Mouse (Mus musculus): Measurements from ENCODE around the gene Bphl. TPM values are rescaled to one million over a fixed set of nuclear protein-coding genes. Genes with fewer than 3 reads are reported as not detected.
"Not testable (repeated sequence)": the region's sequence is repeated elsewhere in the genome, so short reads cannot be mapped to it uniquely, and the experiment has no call there.

Bphl gene
- total RNA-seq, 2 experiments from 2014 or later: 39.4 to 45.2 TPM

GRCm38 (mm10) chr13:34047526-34047925, 10.1 kb downstream of the Bphl start:
- DNase-seq (ENCODE audit: low spot score in 2 of 2): no peak
- intact Hi-C loops (cut with DNase I): loop anchor here (5.0 to 10.0 kb wide), 3 partner anchors 297 to 817 kb away; partner anchors contain the start of gene Slc22a23

- DNase-seq (ENCODE audit: low spot score in 2 of 2): peak; percentile 54 to 89
- intact Hi-C loops (cut with DNase I): no loop called here
Measured at GRCm38 (mm10) chr13:34050479-34050878, 13.1 kb downstream of the Bphl start.

GRCm38 (mm10) chr13:34051692-34052091, 14.3 kb downstream of the Bphl start:
- no peak for DNase-seq (ENCODE audit: low spot score in 2 of 2)
- intact Hi-C loops (cut with DNase I): no loop called here

- intact Hi-C loops (cut with DNase I): no loop called here
- DNase-seq (ENCODE audit: low spot score in 2 of 2): no peak
Measured at GRCm38 (mm10) chr13:34053673-34054282, 16.4 kb downstream of the Bphl start.

GRCm38 (mm10) chr13:34054391-34054790, 17.0 kb downstream of the Bphl start:
- intact Hi-C loops (cut with DNase I): no loop called here
- DNase-seq (ENCODE audit: low spot score in 2 of 2): no peak

- intact Hi-C loops (cut with DNase I): no loop called here
- DNase-seq (ENCODE audit: low spot score in 2 of 2): no peak
Measured at GRCm38 (mm10) chr13:34054983-34055382, 17.6 kb downstream of the Bphl start.

- intact Hi-C loops (cut with DNase I): no loop called here
- DNase-seq (ENCODE audit: low spot score in 2 of 2): no peak
Measured at GRCm38 (mm10) chr13:34057252-34057651, 19.9 kb downstream of the Bphl start.

GRCm38 (mm10) chr13:34060061-34060460, 22.7 kb downstream of the Bphl start:
- intact Hi-C loops (cut with DNase I): no loop called here

GRCm38 (mm10) chr13:34062466-34062865, 25.1 kb downstream of the Bphl start:
- DNase-seq (ENCODE audit: low spot score in 2 of 2): no peak
- intact Hi-C loops (cut with DNase I): no loop called here

More at GRCm38 (mm10) chr13:34060061-34060460, 22.7 kb downstream of the Bphl start:
- no peak for DNase-seq (ENCODE audit: low spot score in 2 of 2)

GRCm38 (mm10) chr13:34066351-34066750, 29.0 kb downstream of the Bphl start:
- intact Hi-C loops (cut with DNase I): no loop called here
- peak; percentile 69 to 91 for DNase-seq (ENCODE audit: low spot score in 2 of 2)

GRCm38 (mm10) chr13:34070296-34070695, 32.9 kb downstream of the Bphl start:
- intact Hi-C loops (cut with DNase I): no loop called here
- DNase-seq (ENCODE audit: low spot score in 2 of 2): no peak

GRCm38 (mm10) chr13:34071836-34072235, 34.4 kb downstream of the Bphl start:
- no peak for DNase-seq (ENCODE audit: low spot score in 2 of 2)
- intact Hi-C loops (cut with DNase I): no loop called here

GRCm38 (mm10) chr13:34072847-34073246, 35.5 kb downstream of the Bphl start:
- intact Hi-C loops (cut with DNase I): no loop called here

GRCm38 (mm10) chr13:34074441-34074840, 37.0 kb downstream of the Bphl start:
- DNase-seq (ENCODE audit: low spot score in 2 of 2); intact Hi-C loops (cut with DNase I): not testable (repeated sequence)

More at GRCm38 (mm10) chr13:34072847-34073246, 35.5 kb downstream of the Bphl start:
- DNase-seq (ENCODE audit: low spot score in 2 of 2): no peak

- peak in 1 of 2 experiments; percentile 21 for DNase-seq (ENCODE audit: low spot score in 2 of 2)
- intact Hi-C loops (cut with DNase I): not testable (repeated sequence)
Measured at GRCm38 (mm10) chr13:34075893-34076292, 38.5 kb downstream of the Bphl start.

GRCm38 (mm10) chr13:34076561-34077491, 39.4 kb downstream of the Bphl start:
- intact Hi-C loops (cut with DNase I): no loop called here
- DNase-seq (ENCODE audit: low spot score in 2 of 2): peak; percentile 64 to 73

- intact Hi-C loops (cut with DNase I): loop anchor here (1.0 to 2.0 kb wide), 3 partner anchors 19 to 77 kb away; partner anchors contain the start of gene Tubb2b
- peak; percentile 92 for DNase-seq (ENCODE audit: low spot score in 2 of 2)
Measured at GRCm38 (mm10) chr13:34077492-34078271, 40.3 kb downstream of the Bphl start, which contains the start of gene Tubb2a. Gene Tubb2a (minus strand): TSS chr13:34078007.

- DNase-seq (ENCODE audit: low spot score in 2 of 2): no peak
- intact Hi-C loops (cut with DNase I): loop anchor here (1.0 to 2.0 kb wide), 3 partner anchors 18 to 76 kb away; partner anchors contain the start of gene Tubb2b
Measured at GRCm38 (mm10) chr13:34078500-34079280, 41.3 kb downstream of the Bphl start.

- intact Hi-C loops (cut with DNase I): loop anchor here (2.0 kb wide), 2 partner anchors 17 to 51 kb away; partner anchors contain the start of gene Tubb2b
- no peak for DNase-seq (ENCODE audit: low spot score in 2 of 2)
Measured at GRCm38 (mm10) chr13:34079801-34080200, 42.4 kb downstream of the Bphl start.

Measured in left cerebral cortex, postnatal 25 days (tissue).